Mouse (Mus musculus) hindbrain, embryonic 14.5 days (tissue): ENCODE results near the gene 4931428F04Rik. TPM values are rescaled to one million over a fixed set of nuclear protein-coding genes. Genes with fewer than 3 reads are reported as not detected.

ENCODE experiments used
- ATAC-seq: fragments of 200-750 bp; cut with Nextera tagmentation; 2 replicates; pipeline ENCODE4 v1.8.0; 2017; ENCODE audit warnings: moderate number of reproducible peaks, mild to moderate bottlenecking, moderate TSS enrichment, moderate library complexity; ENCODE audit not compliant: low FRiP score
- DNase-seq: peaks from one replicate; pipeline ENCODE4 v3.0.0-alpha.2; 2015; ENCODE audit warnings: low spot score
- H3K27ac ChIP-seq: fragments of 300-500 bp; sonication (generic); 2 replicates; pipeline ENCODE4 v1.5.1; 2014; ENCODE audit warnings: mild to moderate bottlenecking, moderate library complexity
- H3K27me3 ChIP-seq: fragments of 300-500 bp; sonication (generic); 2 replicates; pipeline ENCODE4 v1.6.1; 2014; ENCODE audit warnings: mild to moderate bottlenecking, low read length, mixed read lengths; ENCODE audit not compliant: control insufficient read depth, insufficient read depth
- H3K36me3 ChIP-seq: fragments of 300-500 bp; sonication (generic); replicated peaks from 2 replicates; pipeline ENCODE4 v1.6.1; 2014; ENCODE audit not compliant: control insufficient read depth, insufficient read depth
- H3K4me1 ChIP-seq: fragments of 300-500 bp; sonication (generic); replicated peaks from 2 replicates; pipeline ENCODE4 v1.6.1; 2014; ENCODE audit warnings: antibody characterized with exemption, low read length, mixed read lengths; ENCODE audit not compliant: control insufficient read depth, insufficient read depth
- H3K4me2 ChIP-seq: fragments of 300-500 bp; sonication (generic); replicated peaks from 2 replicates; pipeline ENCODE4 v1.6.1; 2014; ENCODE audit warnings: mild to moderate bottlenecking, moderate library complexity
- H3K4me3 ChIP-seq: fragments of 300-500 bp; sonication (generic); replicated peaks from 2 replicates; pipeline ENCODE4 v1.5.1; 2014; ENCODE audit warnings: mild to moderate bottlenecking, low read length
- H3K9ac ChIP-seq: fragments of 300-500 bp; sonication (generic); 2 replicates; pipeline ENCODE4 v1.6.1; 2014
- H3K9me3 ChIP-seq: fragments of 300-500 bp; sonication (generic); 2 replicates; pipeline ENCODE4 v1.6.1; 2016; ENCODE audit warnings: low read length; ENCODE audit not compliant: control insufficient read depth
- WGBS: fragments of 180-500 bp; shearing (Covaris S2); extraction: QIAGEN DNeasy Blood & Tissue Kit; methylation state at CpG from one replicate; pipeline ENCODE4 v1.1.7; 2014; 5-methylcytosine and 5-hydroxymethylcytosine counted together
- polyA plus RNA-seq: library from polyadenylated mRNA; unstranded; fragments of >200 nt; fragmentation: Nextera tagmentation; extraction: Ambion mirVana; gene quantifications from 2 replicates; pipeline ENCODE4 v1.2.1, GENCODE M21; 2014

Gene 4931428F04Rik
- polyA plus RNA-seq, 1 experiment from 2014 or later: 101 TPM

GRCm38 (mm10) chr8:105309142-105309847, 19.6 kb upstream of the 4931428F04Rik start:
- no peak overlapping the region for H3K27ac ChIP-seq
- no peaks in the 10 kb centered on the region for H3K9me3 ChIP-seq
- no peak overlapping the region for H3K9ac ChIP-seq
- DNase-seq (no peak), ATAC-seq (no peak)
- H3K4me3 ChIP-seq: no peak overlapping the region
- WGBS: 79% methylated on average over 15 of the region's 15 CpGs
- H3K4me1 ChIP-seq: peaks cover 10% of the 10 kb centered on the region
- H3K36me3 ChIP-seq: peaks cover 84% of the 10 kb centered on the region
- H3K27me3 ChIP-seq: no peaks in the 10 kb centered on the region
- no peak overlapping the region for H3K4me2 ChIP-seq

GRCm38 (mm10) chr8:105308428-105308827, 18.8 kb upstream of the 4931428F04Rik start:
- H3K4me1 ChIP-seq: peaks cover 10% of the 10 kb centered on the region
- no peak for DNase-seq
- WGBS: 93% methylated on average over 10 of the region's 10 CpGs
- no peak overlapping the region for H3K27ac ChIP-seq
- peaks cover 84% of the 10 kb centered on the region for H3K36me3 ChIP-seq
- H3K9ac ChIP-seq: no peak overlapping the region
- H3K4me3 ChIP-seq: no peak overlapping the region
- H3K27me3 ChIP-seq: no peaks in the 10 kb centered on the region
- H3K4me2 ChIP-seq: no peak overlapping the region
- no peaks in the 10 kb centered on the region for H3K9me3 ChIP-seq
- no peak for ATAC-seq

GRCm38 (mm10) chr8:105307670-105308069, 18.0 kb upstream of the 4931428F04Rik start:
- no peak for ATAC-seq
- Histone ChIP-seq H3K36me3 (peaks cover 84% of the 10 kb centered on the region), H3K4me1 (peaks cover 10% of the 10 kb centered on the region), H3K9me3 (no peaks in the 10 kb centered on the region), H3K9ac (no peak overlapping the region), H3K4me2 (no peak overlapping the region), H3K4me3 (no peak overlapping the region), H3K27me3 (no peaks in the 10 kb centered on the region), H3K27ac (no peak overlapping the region)
- WGBS: 96% methylated on average over 13 of the region's 13 CpGs
- DNase-seq: no peak

- Histone ChIP-seq H3K9ac (0 out of 2 replicates have a peak overlapping the region, but pooled peaks have one; percentile 13), H3K9me3 (no peaks in the 10 kb centered on the region), H3K27ac (no peak overlapping the region), H3K4me1 (peaks cover 10% of the 10 kb centered on the region), H3K4me3 (no peak overlapping the region), H3K27me3 (no peaks in the 10 kb centered on the region), H3K36me3 (peaks cover 84% of the 10 kb centered on the region), H3K4me2 (peak overlapping the region; percentile 47)
- no peak for DNase-seq
- no peak for ATAC-seq
- WGBS: 50% methylated on average over 5 of the region's 5 CpGs
These were observed 16.6 kb upstream of the 4931428F04Rik start for GRCm38 (mm10) chr8:105306146-105306691.

- no peaks in the 10 kb centered on the region for H3K27me3 ChIP-seq
- peaks cover 86% of the 10 kb centered on the region for H3K36me3 ChIP-seq
- peak; percentile 45 for ATAC-seq
- WGBS: 7% methylated on average over 30 of the region's 30 CpGs
- H3K9ac ChIP-seq: peak within 1 kb of the TSS; percentile 13; the same call in 1 of the 2 replicates
- H3K4me3 ChIP-seq: peak within 1 kb of the TSS; percentile 12; the same call in 1 of the 2 replicates
- H3K9me3 ChIP-seq: no peaks in the 10 kb centered on the region
- peaks cover 10% of the 10 kb centered on the region for H3K4me1 ChIP-seq
- DNase-seq: no peak
- H3K4me2 ChIP-seq: peak within 1 kb of the TSS; percentile 47
- H3K27ac ChIP-seq: peak within 1 kb of the TSS; percentile 16; the same call in 1 of the 2 replicates
These were observed 15.8 kb upstream of the 4931428F04Rik start, which contains the start of gene Elmo3 for GRCm38 (mm10) chr8:105305211-105306145. Elmo3 (plus strand) TSS chr8:105305601.

- WGBS: 68% methylated on average over 9 of the region's 9 CpGs
- no peak; the same call in 1 of the 2 replicates for ATAC-seq
- no peaks in the 10 kb centered on the region for H3K9me3 ChIP-seq
- peaks cover 87% of the 10 kb centered on the region for H3K36me3 ChIP-seq
- H3K4me3 ChIP-seq: no peak overlapping the region
- peak overlapping the region; percentile 16; the same call in 1 of the 2 replicates for H3K27ac ChIP-seq
- H3K27me3 ChIP-seq: no peaks in the 10 kb centered on the region
- no peak for DNase-seq
- peaks cover 10% of the 10 kb centered on the region for H3K4me1 ChIP-seq
- H3K9ac ChIP-seq: no peak overlapping the region
- no peak overlapping the region for H3K4me2 ChIP-seq
These were observed 14.9 kb upstream of the 4931428F04Rik start for GRCm38 (mm10) chr8:105304325-105305210.

GRCm38 (mm10) chr8:105303874-105304273, 14.2 kb upstream of the 4931428F04Rik start:
- Histone ChIP-seq H3K4me1 (peaks cover 13% of the 10 kb centered on the region), H3K36me3 (peaks cover 82% of the 10 kb centered on the region), H3K4me2 (no peak overlapping the region), H3K9ac (no peak overlapping the region), H3K4me3 (no peak overlapping the region), H3K27me3 (no peaks in the 10 kb centered on the region), H3K9me3 (no peaks in the 10 kb centered on the region), H3K27ac (no peak overlapping the region)
- DNase-seq (no peak), ATAC-seq (no peak)
- WGBS: 84% methylated on average over 9 of the region's 9 CpGs

GRCm38 (mm10) chr8:105303396-105303795, 13.7 kb upstream of the 4931428F04Rik start:
- WGBS: 87% methylated on average over 8 of the region's 8 CpGs
- no peaks in the 10 kb centered on the region for H3K27me3 ChIP-seq
- H3K4me2 ChIP-seq: no peak overlapping the region
- H3K27ac ChIP-seq: no peak overlapping the region
- DNase-seq: no peak
- peaks cover 18% of the 10 kb centered on the region for H3K4me1 ChIP-seq
- peaks cover 77% of the 10 kb centered on the region for H3K36me3 ChIP-seq
- H3K4me3 ChIP-seq: no peak overlapping the region
- no peak for ATAC-seq
- no peak overlapping the region for H3K9ac ChIP-seq
- no peaks in the 10 kb centered on the region for H3K9me3 ChIP-seq
